Mouse (Mus musculus) megakaryocyte, embryonic 14.5 days (primary cell): ENCODE results near the gene Xrcc6.

Experiments
- FLI1 ChIP-seq: IDR thresholded peaks from 2 replicates; pipeline ENCODE4 v1.6.1; 2012; ENCODE audit warnings: low read length, inconsistent platforms, mixed read lengths
- GATA1 ChIP-seq: IDR thresholded peaks from 3 replicates; pipeline ENCODE4 v1.6.1; 2012; ENCODE audit warnings: mixed read lengths, low read length, inconsistent platforms, borderline replicate concordance

DNA sequence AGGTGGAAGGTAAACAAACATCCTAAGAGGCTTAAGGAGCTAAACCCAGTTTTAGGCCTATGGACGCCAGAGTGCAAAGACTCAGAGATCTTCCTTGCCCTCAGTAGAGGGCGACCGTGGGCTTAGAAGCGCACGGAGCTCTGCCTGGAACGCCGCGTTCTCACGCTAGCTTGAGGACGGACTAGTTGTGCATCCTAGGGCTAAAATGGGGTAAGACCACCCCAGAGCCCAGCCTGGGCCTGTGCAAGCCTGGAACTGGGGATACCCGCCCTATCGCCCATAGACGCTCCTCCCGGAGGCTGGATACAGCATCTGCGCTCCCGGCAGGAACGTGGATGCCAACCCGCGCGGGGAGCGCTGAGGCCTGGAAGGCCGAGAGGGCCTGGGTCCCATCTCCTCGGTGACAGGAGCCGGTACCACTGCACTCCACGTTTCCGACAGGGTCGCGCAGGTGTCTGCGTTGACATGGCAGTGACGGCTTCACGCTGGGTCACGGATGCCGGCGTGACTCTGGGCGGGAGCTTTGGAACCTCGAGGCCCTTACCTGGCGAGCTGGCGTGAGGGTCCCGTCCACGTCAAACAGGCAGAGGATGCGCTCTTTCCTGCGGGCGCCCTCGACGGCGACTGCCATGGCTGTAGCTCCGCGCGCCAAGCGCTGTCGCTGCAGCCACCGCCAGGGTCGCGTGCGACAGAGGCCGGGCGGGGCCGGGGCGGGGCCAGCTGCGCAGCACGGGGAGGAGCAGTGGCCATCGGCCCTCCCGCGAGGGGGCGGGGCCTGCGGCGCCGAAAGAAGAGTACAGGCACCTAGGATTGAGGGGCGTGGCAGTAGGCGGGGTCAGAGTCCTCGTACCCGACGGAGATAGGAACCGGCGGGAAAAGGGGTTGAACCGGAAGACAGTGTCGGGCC lies 27.2 kb upstream of the Xrcc6 start, which contains the start of gene Pmm1:
- no peak for TF ChIP-seq FLI1
- no peak for TF ChIP-seq GATA1
